Mouse (Mus musculus) kidney, postnatal 0 days (tissue): ENCODE measurements around the gene Chuk. TPM values are rescaled to one million over a fixed set of nuclear protein-coding genes. Genes with fewer than 3 reads are reported as not detected.

ENCODE experiments used
- ATAC-seq: fragments of 200-750 bp; cut with Nextera tagmentation; replicated peaks from 2 replicates; pipeline ENCODE4 v1.8.0; 2017; ENCODE audit warnings: low read depth, moderate number of reproducible peaks, moderate TSS enrichment, moderate library complexity; ENCODE audit not compliant: low FRiP score
- DNase-seq: peaks from one replicate; pipeline ENCODE4 v3.0.0-alpha.2; 2016; ENCODE audit warnings: low spot score
- H3K27ac ChIP-seq: fragments of 300-500 bp; sonication (generic); 2 replicates; pipeline ENCODE4 v1.5.1; 2014; ENCODE audit warnings: mild to moderate bottlenecking
- H3K27me3 ChIP-seq: fragments of 300-500 bp; sonication (generic); 2 replicates; pipeline ENCODE4 v1.6.1; 2014; ENCODE audit warnings: low read length, mixed read lengths; ENCODE audit not compliant: insufficient read depth
- H3K36me3 ChIP-seq: fragments of 300-500 bp; sonication (generic); 2 replicates; pipeline ENCODE4 v1.6.1; 2014; ENCODE audit warnings: low read length, mixed read lengths; ENCODE audit not compliant: insufficient read depth
- H3K4me1 ChIP-seq: fragments of 300-500 bp; sonication (generic); replicated peaks from 2 replicates; pipeline ENCODE4 v1.6.1; 2014; ENCODE audit warnings: antibody characterized with exemption, low read length, mixed read lengths; ENCODE audit not compliant: insufficient read depth
- H3K4me2 ChIP-seq: fragments of 300-500 bp; sonication (generic); 2 replicates; pipeline ENCODE4 v1.6.1; 2014; ENCODE audit warnings: mild to moderate bottlenecking, low read length, moderate library complexity, mixed read lengths
- H3K4me3 ChIP-seq: fragments of 300-500 bp; sonication (generic); replicated peaks from 2 replicates; pipeline ENCODE4 v1.5.1; 2014; ENCODE audit warnings: low read depth, low read length
- H3K9ac ChIP-seq: fragments of 300-500 bp; sonication (generic); 2 replicates; pipeline ENCODE4 v1.6.1; 2014; ENCODE audit warnings: low read depth, low read length
- H3K9me3 ChIP-seq: fragments of 300-500 bp; sonication (generic); replicated peaks from 2 replicates; pipeline ENCODE4 v1.6.1; 2016; ENCODE audit warnings: low read length, inconsistent platforms, mixed read lengths
- CTCF ChIP-seq: IDR thresholded peaks from 2 replicates; pipeline ENCODE4 v1.5.1; 2016; ENCODE audit warnings: antibody characterized with exemption, low read depth, mild to moderate bottlenecking, moderate library complexity
- WGBS: fragments of 180-500 bp; shearing (Covaris S2); extraction: QIAGEN DNeasy Blood & Tissue Kit; methylation state at CpG from one replicate; pipeline ENCODE4 v1.1.7; 2014; 5-methylcytosine and 5-hydroxymethylcytosine counted together
- polyA plus RNA-seq: library from polyadenylated mRNA; unstranded; fragments of >200 nt; fragmentation: Nextera tagmentation; extraction: Ambion mirVana; gene quantifications from 2 replicates; pipeline ENCODE4 v1.2.1, GENCODE M21; 2015

The Chuk gene
- polyA plus RNA-seq, 1 experiment from 2014 or later: 43.3 TPM

DNA sequence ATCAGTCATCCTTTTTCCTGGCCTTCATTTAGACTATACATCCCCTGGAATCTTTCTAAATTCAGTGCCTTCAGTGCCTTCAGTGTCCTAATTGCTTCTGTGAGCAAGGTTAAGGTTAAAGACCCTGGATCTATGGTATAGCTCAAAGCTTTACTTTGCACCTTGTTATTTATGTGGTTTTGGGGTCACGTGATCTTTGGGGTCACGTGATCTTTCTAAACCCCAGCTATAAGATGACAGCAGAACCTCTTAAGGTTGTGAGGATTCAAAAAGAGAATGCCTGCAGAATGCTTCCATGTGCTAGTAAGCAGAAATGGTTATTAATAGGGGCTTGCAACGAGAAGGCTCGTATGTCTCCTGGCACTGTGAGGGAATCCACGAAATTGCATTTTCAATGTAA, 73.9 kb downstream of the Chuk start:
- Histone ChIP-seq H3K4me3 (no peak overlapping the region), H3K27ac (no peak overlapping the region), H3K36me3 (peaks cover 16% of the 10 kb centered on the region; the same call in 1 of the 2 replicates), H3K4me1 (no peaks in the 10 kb centered on the region), H3K4me2 (no peak overlapping the region), H3K9ac (no peak overlapping the region), H3K9me3 (no peaks in the 10 kb centered on the region), H3K27me3 (no peaks in the 10 kb centered on the region)
- DNase-seq (no peak), ATAC-seq (no peak)
- WGBS: 88% methylated on average over 5 of the region's 5 CpGs
- no peak for TF ChIP-seq CTCF

DNA sequence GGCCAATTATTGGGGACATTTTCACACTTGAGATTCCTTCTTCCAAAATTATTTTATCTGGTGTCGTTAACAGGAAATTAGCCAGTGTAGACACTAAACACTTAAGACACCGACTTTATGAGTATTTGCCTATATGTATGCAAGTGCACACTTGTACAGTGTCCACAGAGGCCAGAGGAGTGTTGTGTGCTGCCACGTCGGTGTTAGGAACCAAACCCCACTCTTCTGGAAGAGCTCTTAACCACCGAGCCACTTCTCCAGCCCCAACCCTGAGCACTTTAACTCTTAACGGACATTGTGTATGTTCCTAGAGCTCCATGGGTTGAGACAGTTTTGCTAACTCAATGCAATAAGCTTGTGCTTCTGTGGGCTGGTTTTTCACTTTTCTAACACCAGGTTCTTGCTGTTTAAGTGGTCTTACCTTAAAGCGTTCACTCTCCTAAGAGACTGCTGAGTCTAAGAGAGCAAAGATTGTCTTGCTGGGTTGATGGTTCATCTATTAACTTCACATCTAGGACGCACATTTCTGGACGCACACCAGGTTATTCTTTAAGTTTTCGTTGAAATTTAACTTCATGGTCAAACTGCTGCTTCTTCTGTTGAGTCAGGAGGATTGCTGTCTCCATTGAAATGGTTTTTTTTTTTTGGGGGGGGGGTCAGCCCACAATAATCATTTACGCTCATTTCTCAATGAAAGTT, 75.1 kb downstream of the Chuk start:
- peak; percentile 71 for ATAC-seq

DNA sequence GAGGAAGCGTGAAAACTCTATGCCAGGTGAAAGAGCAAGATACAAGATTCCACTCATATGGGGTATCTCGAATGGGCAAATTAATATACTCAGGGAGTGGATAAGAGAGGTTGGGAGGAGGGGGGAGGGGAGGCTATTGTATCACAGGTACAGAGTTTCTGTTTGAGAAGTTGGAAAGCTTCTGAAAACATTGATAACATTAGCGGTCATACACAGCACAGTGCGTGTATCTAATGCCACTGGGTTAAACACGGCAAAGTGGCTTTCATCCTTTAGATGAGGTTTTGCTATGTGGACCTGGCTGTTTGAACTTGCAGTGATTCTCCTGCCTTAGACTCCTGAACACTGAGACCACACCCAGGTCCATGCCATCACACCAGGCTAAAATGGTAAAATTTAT, 77.3 kb downstream of the Chuk start:
- no peak for TF ChIP-seq CTCF
- WGBS: 95% methylated on average over 5 of the region's 5 CpGs
- no peak for DNase-seq
- Histone ChIP-seq H3K4me3 (no peak overlapping the region), H3K4me1 (no peaks in the 10 kb centered on the region), H3K27me3 (no peaks in the 10 kb centered on the region), H3K36me3 (no peaks in the 10 kb centered on the region), H3K4me2 (no peak overlapping the region), H3K9me3 (no peaks in the 10 kb centered on the region), H3K27ac (no peak overlapping the region), H3K9ac (no peak overlapping the region)
- ATAC-seq: no peak

More for the DNA sequence above, 75.1 kb downstream of the Chuk start:
- DNase-seq: peak; percentile 29
- Histone ChIP-seq H3K4me1 (no peaks in the 10 kb centered on the region), H3K9me3 (no peaks in the 10 kb centered on the region), H3K9ac (no peak overlapping the region), H3K27me3 (no peaks in the 10 kb centered on the region), H3K27ac (peak overlapping the region; percentile 72), H3K36me3 (peaks cover 14% of the 10 kb centered on the region; the same call in 1 of the 2 replicates), H3K4me3 (no peak overlapping the region), H3K4me2 (no peak overlapping the region)
- no peak for TF ChIP-seq CTCF
- 72% methylated on average over 11 of the region's 11 CpGs for WGBS

GRCm38 (mm10) chr19:44028972-44029371, 78.3 kb downstream of the Chuk start, which contains the start of gene Cyp2c23:
Gene Cyp2c23 (minus strand): TSS chr19:44029208.
- 88% methylated on average over 8 of the region's 8 CpGs for WGBS
- H3K4me1 ChIP-seq: no peaks in the 10 kb centered on the region
- ATAC-seq: no peak

DNA sequence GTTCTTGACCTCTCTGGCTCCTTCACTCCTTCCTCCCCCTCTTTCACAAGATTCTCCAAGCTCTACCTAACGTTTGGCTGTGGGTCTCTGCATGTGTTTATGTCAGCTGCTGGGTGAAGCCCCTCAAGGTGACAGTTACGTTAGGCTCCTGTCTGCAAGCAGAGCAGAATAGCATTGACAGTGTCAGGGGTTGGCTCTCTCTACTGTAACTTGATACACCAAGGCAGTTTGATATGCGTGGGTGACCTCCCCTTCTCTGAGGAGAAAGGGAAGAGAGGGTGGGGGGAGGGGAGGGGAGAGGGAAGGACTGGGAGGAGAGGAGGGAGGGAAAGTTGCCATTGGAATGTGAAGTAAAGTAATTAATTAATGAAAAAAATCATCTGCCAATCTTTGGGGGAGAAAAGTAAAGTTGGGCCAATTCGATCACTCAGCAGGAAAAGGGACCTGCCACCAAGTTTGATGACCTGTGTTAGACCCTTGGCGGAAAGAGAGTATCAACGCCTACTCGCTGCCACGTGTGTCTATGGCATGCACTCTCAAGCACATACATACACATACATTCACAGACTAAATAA, 80.2 kb downstream of the Chuk start:
- Histone ChIP-seq H3K4me3 (no peak overlapping the region), H3K27me3 (no peaks in the 10 kb centered on the region), H3K9ac (no peak overlapping the region), H3K9me3 (no peaks in the 10 kb centered on the region), H3K4me2 (no peak overlapping the region), H3K27ac (peak overlapping the region; percentile 47), H3K36me3 (no peaks in the 10 kb centered on the region), H3K4me1 (no peaks in the 10 kb centered on the region)
- DNase-seq: peak; percentile 58
- ATAC-seq: peak; percentile 63; the same call in 1 of the 2 replicates
- TF ChIP-seq CTCF: no peak
- 50% methylated on average over 8 of the region's 8 CpGs for WGBS

More at GRCm38 (mm10) chr19:44028972-44029371, 78.3 kb downstream of the Chuk start, which contains the start of gene Cyp2c23:
- Histone ChIP-seq H3K9me3 (no peaks in the 10 kb centered on the region), H3K27ac (no peak within 1 kb of the TSS), H3K36me3 (no peaks in the 10 kb centered on the region), H3K27me3 (no peaks in the 10 kb centered on the region), H3K9ac (no peak within 1 kb of the TSS), H3K4me2 (no peak within 1 kb of the TSS), H3K4me3 (no peak within 1 kb of the TSS)
- no peak for TF ChIP-seq CTCF
- DNase-seq: no peak

DNA sequence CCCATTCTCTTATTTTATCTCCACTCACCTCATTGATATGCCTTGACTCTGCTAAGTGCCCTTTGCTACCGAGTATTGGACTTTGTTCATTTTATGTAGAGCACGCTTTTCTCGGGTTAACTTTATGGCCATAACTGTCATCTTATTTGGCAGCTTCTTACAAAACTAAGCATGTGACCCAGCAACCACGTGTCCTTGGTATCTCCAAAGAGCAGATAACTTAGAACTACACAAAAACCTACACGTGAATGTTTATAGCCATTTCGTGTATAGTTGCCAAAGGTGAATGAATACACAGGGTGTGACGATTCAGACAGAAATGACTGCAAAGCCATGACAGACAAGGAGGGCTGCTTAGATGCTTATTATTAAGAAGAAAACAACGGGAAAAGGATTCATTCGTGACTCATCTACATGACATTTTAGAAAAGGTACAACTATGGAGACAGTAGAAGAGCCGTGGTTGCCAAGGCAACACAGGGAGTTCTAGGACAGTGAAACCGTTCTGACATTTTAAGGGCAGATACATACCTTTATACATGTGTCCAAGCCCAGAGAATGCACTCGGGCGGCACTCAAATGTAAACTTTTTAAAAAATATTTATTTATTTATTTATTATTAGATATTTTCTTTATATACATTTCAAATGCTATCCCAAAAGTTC, 82.2 kb downstream of the Chuk start:
- Histone ChIP-seq H3K4me3 (no peak overlapping the region), H3K4me1 (no peaks in the 10 kb centered on the region), H3K9ac (no peak overlapping the region), H3K27me3 (no peaks in the 10 kb centered on the region), H3K36me3 (no peaks in the 10 kb centered on the region), H3K9me3 (no peaks in the 10 kb centered on the region), H3K27ac (no peak overlapping the region), H3K4me2 (no peak overlapping the region)
- WGBS: 83% methylated on average over 13 of the region's 13 CpGs
- ATAC-seq (no peak), DNase-seq (no peak)
- no peak for TF ChIP-seq CTCF

Other genes with a start within 250 kb of the Chuk start
- 19.2 and 20.7 TPM in 2 replicates for gene Dnmbp, start 167.3 kb downstream of the Chuk start, polyA plus RNA-seq
- gene Cpn1, start 120.9 kb downstream of the Chuk start, polyA plus RNA-seq: 82.1 and 94.2 TPM in 2 replicates
- gene Cyp2c23, start 78.3 kb downstream of the Chuk start, polyA plus RNA-seq: 1.1 and 1.7 TPM in 2 replicates
- 44.4 and 47.5 TPM in 2 replicates for gene Erlin1, start 37.7 kb downstream of the Chuk start, polyA plus RNA-seq
- 23.7 and 24.1 TPM in 2 replicates for gene Cwf19l1, start 28.4 kb upstream of the Chuk start, polyA plus RNA-seq
- gene Bloc1s2, start 39.0 kb upstream of the Chuk start, polyA plus RNA-seq: 89.6 and 93.1 TPM in 2 replicates
- gene Pkd2l1, start 85.0 kb upstream of the Chuk start, polyA plus RNA-seq: 0.08 TPM in 1 of 2 replicates, not detected in the other
- gene Scd3, start 95.8 kb upstream of the Chuk start, polyA plus RNA-seq: 0.28 and 0.66 TPM in 2 replicates
- 78.4 and 81.1 TPM in 2 replicates for gene Scd2, start 186.2 kb upstream of the Chuk start, polyA plus RNA-seq
- gene Scd4, start 225.6 kb upstream of the Chuk start, polyA plus RNA-seq: 0.12 and 0.18 TPM in 2 replicates